In genomic region chr11:14380572-14380958, GRCm38 (mm10) we compare ENCODE assay signal across 15 mouse cellular contexts.
"Had no signal": no experiment of that assay in that cellular context is flagged by ENCODE, and none has a peak within 500 bp of the region (broad histone marks: within the 10 kb centered on the region; RNA-seq: fewer than 3 reads in every experiment).

No protein-coding gene starts in this region.

- H3K4me1 ChIP-seq: limb, embryonic 15.5 days; liver, embryonic 12.5 days; lung, embryonic 15.5 days; megakaryocyte, embryonic 14.5 days had no signal

- H3K27ac ChIP-seq: limb, embryonic 15.5 days; liver, embryonic 12.5 days; lung, embryonic 15.5 days; macrophage; neural tube, embryonic 13.5 days; stomach, postnatal 0 days had no signal

- H3K27me3 ChIP-seq: limb, embryonic 15.5 days; liver, embryonic 12.5 days; lung, embryonic 15.5 days; megakaryocyte, embryonic 14.5 days; neural tube, embryonic 13.5 days had no signal

- H3K4me2 ChIP-seq: limb, embryonic 15.5 days; liver, embryonic 12.5 days; lung, embryonic 15.5 days; midbrain, embryonic 11.5 days; neural tube, embryonic 13.5 days had no signal

- H3K4me3 ChIP-seq: limb, embryonic 15.5 days; liver, embryonic 12.5 days; lung, embryonic 15.5 days; megakaryocyte, embryonic 14.5 days; neural tube, embryonic 13.5 days had no signal

- ATAC-seq: liver, embryonic 12.5 days had no signal

- H3K9me3 ChIP-seq: limb, embryonic 15.5 days; liver, embryonic 12.5 days; lung, embryonic 15.5 days; megakaryocyte, embryonic 14.5 days; neural tube, embryonic 13.5 days had no signal

- H3K36me3 ChIP-seq: limb, embryonic 15.5 days; liver, embryonic 12.5 days; lung, embryonic 15.5 days; neural tube, embryonic 13.5 days had no signal

- DNase-seq: kidney, adult 8-10 months; kidney, postnatal 36 days; layer of hippocampus, adult 9-11 months; layer of hippocampus, postnatal 36 days; lung, postnatal 14 days; right cerebral cortex, adult 18-20 months; thymus, postnatal 4 days had no signal

- H3K9ac ChIP-seq: limb, embryonic 15.5 days; liver, embryonic 12.5 days; lung, embryonic 15.5 days; neural tube, embryonic 13.5 days had no signal
